Mouse (Mus musculus) myocyte (in vitro differentiated cells): ENCODE data around the gene Upb1.

Experiments used
- POLR2A ChIP-seq: IDR thresholded peaks from one replicate; pipeline ENCODE4 v1.6.1; 2011; ENCODE audit warnings: low read depth, mild to moderate bottlenecking, control low read depth, moderate library complexity; ENCODE audit not compliant: insufficient read length
- POLR2AphosphoS2 ChIP-seq: IDR thresholded peaks from one replicate; pipeline ENCODE4 v1.6.1; 2011; ENCODE audit warnings: low read depth, control low read depth; ENCODE audit not compliant: insufficient read length
- SRF ChIP-seq: IDR thresholded peaks from one replicate; pipeline ENCODE4 v1.6.1; 2011; ENCODE audit warnings: low read depth; ENCODE audit not compliant: control insufficient read depth, insufficient read length

GRCm38 (mm10) chr10:75445030-75445429 lies 44.1 kb downstream of the Upb1 start:
- TF ChIP-seq POLR2A, result no peak
- TF ChIP-seq SRF, result no peak
- no peak for TF ChIP-seq POLR2AphosphoS2
